Mouse (Mus musculus): Measurements from ENCODE around the gene Apmap. TPM values are rescaled to one million over a fixed set of nuclear protein-coding genes. Genes with fewer than 3 reads are reported as not detected.

Apmap gene
- 10 to 100 TPM; 28.6 to 53.8 TPM for polyA plus RNA-seq (2017; shearing (Covaris generic))

DNA sequence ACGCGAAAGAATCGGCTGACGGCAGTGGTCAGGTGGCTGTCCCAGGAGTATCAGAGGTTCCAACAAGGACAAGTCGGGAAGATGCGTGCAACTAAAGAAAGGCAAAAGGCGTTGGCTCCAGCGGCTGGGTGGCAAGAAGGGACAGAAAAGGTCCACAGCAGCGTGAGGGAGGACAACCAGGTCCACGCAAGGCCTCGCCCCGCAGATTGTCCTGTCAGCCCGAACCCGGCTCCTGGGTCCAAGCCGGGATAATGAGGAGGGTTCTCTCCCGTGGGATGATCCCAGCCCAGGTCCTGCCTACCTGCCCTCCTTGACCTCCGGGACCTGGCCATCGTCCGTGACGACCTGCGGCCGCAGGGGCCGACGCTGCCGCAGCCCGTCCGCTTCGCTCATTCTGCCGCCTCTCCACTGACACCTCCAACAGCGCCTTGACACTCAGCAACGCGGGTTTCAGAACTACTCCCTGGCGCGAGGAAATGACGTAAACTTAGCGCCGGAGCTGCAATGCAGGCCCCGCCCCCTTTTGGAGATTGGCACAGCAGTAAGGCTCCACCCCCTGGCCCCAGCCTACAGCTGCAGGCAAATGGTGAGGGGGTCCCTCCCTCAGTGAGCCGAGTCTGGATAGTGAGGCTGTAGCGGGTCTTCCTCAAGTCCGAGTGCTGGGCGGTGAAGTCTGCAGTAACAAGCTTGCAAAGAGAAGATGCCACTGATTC, at the start of gene Apmap:
Gene Apmap, minus strand, starts transcription at position 481 of the 713 bp plus-strand sequence.

DNA sequence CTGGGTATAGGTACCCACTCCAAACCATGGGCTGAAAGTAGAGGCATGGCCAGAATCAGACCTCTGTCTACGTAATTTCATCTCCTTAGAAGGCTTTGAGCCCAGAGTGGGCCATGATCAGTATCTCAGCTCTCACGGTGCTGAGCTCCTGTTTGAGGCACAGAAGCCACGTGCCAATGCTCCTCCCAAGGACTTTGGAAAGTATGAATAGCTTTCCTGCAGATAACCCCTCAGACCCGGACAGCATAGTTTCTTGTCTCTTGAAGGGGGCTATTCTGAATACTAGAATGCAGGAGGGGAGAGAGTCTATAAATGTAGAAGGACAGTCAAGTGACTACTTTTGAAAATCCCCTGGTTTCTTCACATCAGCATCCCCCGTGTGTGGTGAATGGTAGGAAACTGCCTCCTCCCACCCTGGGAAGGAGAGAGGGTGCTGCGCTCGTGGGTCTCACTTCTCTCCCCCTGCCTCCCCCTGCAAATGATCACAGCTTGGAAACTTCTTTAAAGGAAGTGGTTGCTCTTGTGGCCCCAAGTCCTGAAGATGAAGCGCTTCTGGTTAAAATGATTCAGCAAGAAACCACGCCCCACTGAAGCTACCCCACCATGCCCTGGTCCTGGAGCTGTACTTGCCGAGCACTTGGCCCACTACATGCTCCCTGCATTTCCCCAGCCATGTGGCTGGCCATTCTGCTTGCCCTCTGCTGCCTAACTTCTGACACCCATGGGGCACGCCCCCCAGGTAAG, 38.3 kb downstream of the Apmap start, which contains the start of gene Cst7:
Gene Cst7, plus strand, starts transcription at position 569 of the 744 bp plus-strand sequence.

Other genes starting within 250 kb of the Apmap start
- gene 3300002I08Rik, start 245.8 kb downstream of the Apmap start, polyA plus RNA-seq (2017; shearing (Covaris generic)) = 1 to 10 TPM; 5.8 to 7.9 TPM
- 1 to 10 TPM; 3.8 to 6.8 TPM for gene Zfp442, start 157.1 kb downstream of the Apmap start, polyA plus RNA-seq (2017; shearing (Covaris generic))
- under 1 TPM; 0.16 to 0.54 TPM for gene Zfp345, start 123.5 kb downstream of the Apmap start, polyA plus RNA-seq (2017; shearing (Covaris generic))
- gene Cst7, start 38.2 kb downstream of the Apmap start, polyA plus RNA-seq (2017; shearing (Covaris generic)) = 100 to 1,000 TPM; 142 to 240 TPM
- gene Acss1, start 59.9 kb upstream of the Apmap start, polyA plus RNA-seq (2017; shearing (Covaris generic)) = 10 to 100 TPM; 42.0 to 54.2 TPM
- under 1 TPM in 1 of 2 experiments, not detected in 1; 0.12 TPM for gene Vsx1, start 80.8 kb upstream of the Apmap start, polyA plus RNA-seq (2017; shearing (Covaris generic))
- 10 to 100 TPM; 40.9 to 41.1 TPM for gene Entpd6, start 140.5 kb upstream of the Apmap start, polyA plus RNA-seq (2017; shearing (Covaris generic))
- gene Pygb, start 178.2 kb upstream of the Apmap start, polyA plus RNA-seq (2017; shearing (Covaris generic)) = 10 to 100 TPM; 40.7 to 82.0 TPM